10 mouse cellular contexts compared by ENCODE assay signal in genomic region chrX:159650727-159651126, GRCm38 (mm10). TPM values are rescaled to one million over a fixed set of nuclear protein-coding genes. Genes with fewer than 3 reads are reported as not detected.
DNase-seq lines count a peak whose midpoint lies in the region; TF ChIP-seq lines count a peak whose summit lies in the region.
"Had no signal": no experiment of that assay in that cellular context is flagged by ENCODE, and none has a peak within 500 bp of the region (broad histone marks: within the 10 kb centered on the region; RNA-seq: fewer than 3 reads in every experiment).

No protein-coding gene starts in this region.

- H3K79me2 ChIP-seq in CH12.LX (replicated peaks; ENCODE audit: control insufficient read depth, extremely low read depth, insufficient read depth, poor library complexity, severe bottlenecking): peaks cover 10% of the 10 kb centered on the region

- H3K9ac ChIP-seq in CH12.LX (ENCODE audit: insufficient read depth, low read depth): peak overlapping the region; percentile 71

- H3K4me2 ChIP-seq in CH12.LX (ENCODE audit: insufficient read depth, low read depth, poor library complexity, severe bottlenecking): peak overlapping the region; percentile 66

- intact Hi-C loops in gastrocnemius, adult 2 months (cut with DNase I): no loop called here

- no peak for DNase-seq in gastrocnemius, adult 2 months
- no peak for DNase-seq in gastrocnemius, postnatal 10 days
- DNase-seq in kidney, adult 2 months: peak; percentile 7
- DNase-seq in kidney, adult 11 months: no peak
- no peak for DNase-seq in CH12.LX (ENCODE audit: extremely low read depth)
- DNase-seq in kidney, postnatal 14 days: peak; percentile 7
- DNase-seq in MN1 (ENCODE audit: low spot score): no peak
- DNase-seq in cerebellum, adult 18-20 months: no peak
- DNase-seq: cerebellum, adult 9-10 months had no signal

- WGBS in kidney, adult 2 months: 16% methylated on average over 6 of the region's 6 CpGs

- H3K27ac ChIP-seq in gastrocnemius, adult 2 months: peak overlapping the region; percentile 60
- peak overlapping the region; percentile 52; the same call in 1 of the 2 replicates for H3K27ac ChIP-seq in kidney, adult 2 months (ENCODE audit: insufficient read depth, low read depth, low read length)
- peak overlapping the region; percentile 95 for H3K27ac ChIP-seq in CH12.LX (ENCODE audit: insufficient read depth, low read depth)

- no peak for TF ChIP-seq CTCF in gastrocnemius, adult 2 months (IDR thresholded peaks at IDR 0.05)
- no peak for TF ChIP-seq CTCF in kidney, adult 2 months (conservative IDR thresholded peaks at IDR 0.05; ENCODE audit: insufficient read depth, insufficient read length, low read depth, low read length)
- TF ChIP-seq CTCF in CH12.LX (conservative IDR thresholded peaks at IDR 0.05 in 1 of 2, IDR thresholded peaks at IDR 0.05 in 1 of 2; ENCODE audit: low read depth in 2 of 2, low read length in 2 of 2): no peak

- in situ Hi-C loops in CH12.LX (cut with MboI; ENCODE audit: low pct_ligation_motif_present, low pct_unique_long_range_greater_than_20kb, low sequenced_read_pairs): no loop called here

- 0 out of 2 replicates have a peak, but pooled peaks cover 5% of the 10 kb centered on the region for H3K4me1 ChIP-seq in kidney, adult 2 months (ENCODE audit: control insufficient read depth, insufficient read depth, low read length)
- H3K4me1 ChIP-seq in CH12.LX (ENCODE audit: control insufficient read depth in 1 of 2, insufficient read depth in 2 of 2): peaks cover 6 to 43% of the 10 kb centered on the region in 2 experiments; a peak in 3 of 4 replicates

- TF ChIP-seq POLR2A in kidney, adult 2 months (IDR thresholded peaks at IDR 0.05; ENCODE audit: low read depth, low read length): no peak
- no peak for TF ChIP-seq POLR2A in CH12.LX (IDR thresholded peaks at IDR 0.05; ENCODE audit: low read depth, low read length)

- H3K9me3 ChIP-seq in CH12.LX (replicated peaks; ENCODE audit: low read length): no peaks in the 10 kb centered on the region
- H3K9me3 ChIP-seq: forebrain, embryonic 10.5 days had no signal

- no peaks in the 10 kb centered on the region for H3K27me3 ChIP-seq in kidney, adult 2 months (replicated peaks; ENCODE audit: control insufficient read depth, insufficient read depth, low read length)
- no peaks in the 10 kb centered on the region for H3K27me3 ChIP-seq in CH12.LX (replicated peaks)

- no peak for TF ChIP-seq RAD21 in CH12.LX (IDR thresholded peaks at IDR 0.05; ENCODE audit: low read depth, low read length)

- no peak for TF ChIP-seq EP300 in CH12.LX (IDR thresholded peaks at IDR 0.05; ENCODE audit: low read length)

- H3K4me3 ChIP-seq in gastrocnemius, adult 2 months: peak overlapping the region; percentile 50
- 0 out of 2 replicates have a peak overlapping the region, but pooled peaks have one; percentile 1 for H3K4me3 ChIP-seq in kidney, adult 2 months (ENCODE audit: insufficient read depth, low read depth, low read length)
- H3K4me3 ChIP-seq in CH12.LX (replicated peaks in 1 of 3; ENCODE audit: low read depth in 2 of 3, low read length in 2 of 3, poor library complexity in 1 of 3): peak overlapping the region in 2 of 3 experiments; percentile 20 to 29
- H3K4me3 ChIP-seq: forebrain, embryonic 10.5 days had no signal

- dilution Hi-C loops in CH12.LX (cut with MboI; ENCODE audit: extremely low pct_ligation_motif_present, extremely low pct_unique_long_range_greater_than_20kb, low sequenced_read_pairs): no loop called here

- no peaks in the 10 kb centered on the region for H3K36me3 ChIP-seq in kidney, adult 2 months (ENCODE audit: control insufficient read depth, insufficient read depth, low read length)
- no peaks in the 10 kb centered on the region for H3K36me3 ChIP-seq in CH12.LX (replicated peaks in 1 of 2; ENCODE audit: control insufficient read depth in 1 of 2, insufficient read depth in 1 of 2, low read length in 1 of 2)
- H3K36me3 ChIP-seq: forebrain, embryonic 10.5 days had no signal

TF ChIP-seq in CH12.LX, 34 proteins besides CTCF, POLR2A, EP300 and RAD21:
- TF ChIP-seq JUND (conservative IDR thresholded peaks at IDR 0.05; ENCODE audit: low read depth, low read length) (no peak), TBP (conservative IDR thresholded peaks at IDR 0.05; ENCODE audit: low read depth, low read length) (0 out of 2 replicates have a peak, but pooled peaks have one; percentile 1), KAT2A (IDR thresholded peaks at IDR 0.05; ENCODE audit: insufficient replicate concordance, low read length) (0 out of 2 replicates have a peak, but pooled peaks have one; percentile 1), HCFC1 (IDR thresholded peaks at IDR 0.05; ENCODE audit: low read depth, low read length) (no peak), NELFE (IDR thresholded peaks at IDR 0.05; ENCODE audit: low read depth, low read length) (no peak), MAZ (IDR thresholded peaks at IDR 0.05; ENCODE audit: low read depth, low read length) (no peak), ZC3H11A (IDR thresholded peaks at IDR 0.05; ENCODE audit: low read depth, low read length) (no peak), MXI1 (IDR thresholded peaks at IDR 0.05; ENCODE audit: low read depth, low read length) (peak; percentile 71; the same call in 1 of the 2 replicates), CHD1 (IDR thresholded peaks at IDR 0.05; ENCODE audit: low read depth, low read length) (no peak), SMC3 (IDR thresholded peaks at IDR 0.05; ENCODE audit: low read depth, low read length) (no peak), JUN (IDR thresholded peaks at IDR 0.05; ENCODE audit: insufficient read depth, low read depth, low read length) (no peak), GABPA (IDR thresholded peaks at IDR 0.05; ENCODE audit: insufficient replicate concordance, low read depth, low read length) (no peak), PAX5 (IDR thresholded peaks at IDR 0.05; ENCODE audit: low read length) (no peak), RCOR1 (conservative IDR thresholded peaks at IDR 0.05; ENCODE audit: low read depth, low read length) (no peak), MAX (IDR thresholded peaks at IDR 0.05; ENCODE audit: low read length) (0 out of 2 replicates have a peak, but pooled peaks have one; percentile 23), CHD2 (IDR thresholded peaks at IDR 0.05; ENCODE audit: low read length) (no peak), NRF1 (IDR thresholded peaks at IDR 0.05; ENCODE audit: low read depth, low read length) (no peak), USF2 (conservative IDR thresholded peaks at IDR 0.05; ENCODE audit: low read depth, low read length) (no peak), USF1 (IDR thresholded peaks at IDR 0.05; ENCODE audit: low read depth, low read length) (no peak)

RNA-seq across cellular contexts. Expression of gene Sh3kbp1, which starts 23.7 kb away (rescaled TPM):
- total RNA-seq in gastrocnemius, adult 2 months (2021): 10 to 100 TPM; 11.2 to 36.5 TPM
- total RNA-seq in gastrocnemius, postnatal 10 days (2021): 10 to 100 TPM; 26.3 to 34.1 TPM
- 6.2 and 9.4 TPM in 2 replicates for polyA plus RNA-seq in kidney, adult 2 months (2012; rRNA removed)
- 45.4 and 47.6 TPM in 2 replicates for total RNA-seq in CH12.LX (2012; rRNA removed)
- total RNA-seq in CH12.LX (2014; rRNA removed): 48.2 and 49.7 TPM in 2 replicates
- 70.2 and 85.8 TPM in 2 replicates for polyA plus RNA-seq in CH12.LX (2012; ENCODE audit: insufficient read length, low read depth)

Comparison
In these comparisons a context has a peak if more than half of its experiments do, and no peak if none do; other contexts are left out.
1. DNase-seq: peak in kidney, adult 2 months (single experiment) and kidney, postnatal 14 days (single experiment); none in gastrocnemius, adult 2 months (single experiment), gastrocnemius, postnatal 10 days (single experiment), kidney, adult 11 months (single experiment), CH12.LX (single experiment), MN1 (single experiment) and cerebellum, adult 18-20 months (0 of 2).
2. Peak in every context shown above with its lines, with median percentiles within 50 percentile points of each other: H3K27ac ChIP-seq and H3K4me3 ChIP-seq.